In the genomic region with DNA sequence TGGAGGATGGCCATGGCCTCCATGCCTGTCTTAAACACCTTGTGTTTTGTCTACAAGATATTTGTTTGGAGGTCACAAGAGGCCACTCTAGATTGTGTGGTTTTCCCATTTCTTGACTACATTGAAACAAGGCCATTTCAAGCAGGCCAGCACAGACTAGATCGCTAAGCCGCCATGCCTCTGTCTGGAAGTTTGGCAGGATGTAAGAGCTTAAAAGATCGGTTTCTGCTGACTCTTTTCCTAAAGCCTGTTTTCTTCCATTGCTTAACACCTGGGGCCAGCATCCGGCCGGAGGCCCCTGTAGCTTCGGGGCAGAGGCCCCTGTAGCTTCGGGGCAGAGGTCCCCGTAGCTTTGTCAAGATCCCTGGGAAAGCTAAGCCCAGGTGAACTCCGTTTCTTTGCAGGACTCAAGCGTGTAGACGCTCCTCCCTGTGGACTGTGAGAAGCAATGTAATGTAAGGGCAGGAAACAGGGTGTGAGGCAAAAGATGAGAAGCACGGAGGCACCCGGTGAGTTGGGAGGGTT, we compare ENCODE assay signal across 10 mouse cellular contexts.
A peak's percentile ranks its signal among the peaks of the same experiment; 100 is the strongest.
DNase-seq lines count a peak whose midpoint lies in the region; ATAC-seq and TF ChIP-seq lines count a peak whose summit lies in the region.
"Had no signal": no experiment of that assay in that cellular context is flagged by ENCODE, and none has a peak within 500 bp of the region (broad histone marks: within the 10 kb centered on the region; RNA-seq: fewer than 3 reads in every experiment).

No protein-coding gene starts in this region.

- peaks cover 5% of the 10 kb centered on the region for H3K27me3 ChIP-seq in midbrain, embryonic 10.5 days (ENCODE audit: low read depth, poor library complexity, severe bottlenecking)
- no peaks in the 10 kb centered on the region for H3K27me3 ChIP-seq in midbrain, embryonic 11.5 days (ENCODE audit: control insufficient read depth, insufficient read depth, low read length)
- no peaks in the 10 kb centered on the region for H3K27me3 ChIP-seq in limb, embryonic 13.5 days
- H3K27me3 ChIP-seq in stomach, embryonic 16.5 days (ENCODE audit: control insufficient read depth, insufficient read depth, low read length): no peaks in the 10 kb centered on the region

- ATAC-seq in midbrain, embryonic 11.5 days (ENCODE audit: low FRiP score): no peak
- ATAC-seq in limb, embryonic 13.5 days (ENCODE audit: low FRiP score, low read depth): peak; percentile 45
- 0 out of 2 replicates have a peak, but pooled peaks have one; percentile 3 for ATAC-seq in stomach, embryonic 16.5 days (ENCODE audit: insufficient read depth, low FRiP score)

- H3K27ac ChIP-seq in gastrocnemius, adult 2 months: peak overlapping the region; percentile 90
- H3K27ac ChIP-seq in midbrain, embryonic 10.5 days (replicated peaks): peak overlapping the region; percentile 49
- no peak overlapping the region for H3K27ac ChIP-seq in midbrain, embryonic 11.5 days (ENCODE audit: low read depth, low read length)
- peak overlapping the region; percentile 67 for H3K27ac ChIP-seq in limb, embryonic 13.5 days
- peak overlapping the region; percentile 86 for H3K27ac ChIP-seq in stomach, embryonic 16.5 days (ENCODE audit: low read length)
- H3K27ac ChIP-seq: forebrain, embryonic 15.5 days had no signal

- H3K9me3 ChIP-seq in midbrain, embryonic 10.5 days (replicated peaks): no peaks in the 10 kb centered on the region
- no peaks in the 10 kb centered on the region for H3K9me3 ChIP-seq in midbrain, embryonic 11.5 days (ENCODE audit: control insufficient read depth, low read length)
- H3K9me3 ChIP-seq in limb, embryonic 13.5 days: no peaks in the 10 kb centered on the region
- no peaks in the 10 kb centered on the region for H3K9me3 ChIP-seq in stomach, embryonic 16.5 days (replicated peaks; ENCODE audit: control insufficient read depth, low read length)
- H3K9me3 ChIP-seq: forebrain, embryonic 15.5 days had no signal

- TF ChIP-seq CTCF in gastrocnemius, adult 2 months (IDR thresholded peaks at IDR 0.05): no peak

- H3K4me2 ChIP-seq in midbrain, embryonic 11.5 days: no peak overlapping the region
- peak overlapping the region; percentile 52 for H3K4me2 ChIP-seq in limb, embryonic 13.5 days (replicated peaks)
- H3K4me2 ChIP-seq in stomach, embryonic 16.5 days (ENCODE audit: low read depth, low read length): peak overlapping the region; percentile 55
- H3K4me2 ChIP-seq: forebrain, embryonic 15.5 days had no signal

- peaks cover 60% of the 10 kb centered on the region for H3K4me1 ChIP-seq in midbrain, embryonic 10.5 days
- H3K4me1 ChIP-seq in midbrain, embryonic 11.5 days (ENCODE audit: control insufficient read depth, insufficient read depth, low read length): peaks cover 28% of the 10 kb centered on the region
- H3K4me1 ChIP-seq in limb, embryonic 13.5 days: peaks cover 25% of the 10 kb centered on the region
- H3K4me1 ChIP-seq in stomach, embryonic 16.5 days (ENCODE audit: control insufficient read depth, insufficient read depth, low read length): peaks cover 17% of the 10 kb centered on the region

- H3K36me3 ChIP-seq in midbrain, embryonic 10.5 days: no peaks in the 10 kb centered on the region
- no peaks in the 10 kb centered on the region for H3K36me3 ChIP-seq in midbrain, embryonic 11.5 days (ENCODE audit: control insufficient read depth, insufficient read depth, low read length)
- H3K36me3 ChIP-seq in limb, embryonic 13.5 days: no peaks in the 10 kb centered on the region
- no peaks in the 10 kb centered on the region for H3K36me3 ChIP-seq in stomach, embryonic 16.5 days (ENCODE audit: control insufficient read depth, insufficient read depth, low read length)
- H3K36me3 ChIP-seq: forebrain, embryonic 15.5 days had no signal

- intact Hi-C loops in gastrocnemius, adult 2 months (cut with DNase I): loop anchor here (5.0 kb wide), 3 partner anchors 35 to 85 kb away; no protein-coding TSS in a partner anchor

- no peak overlapping the region for H3K9ac ChIP-seq in midbrain, embryonic 11.5 days (ENCODE audit: low read length)
- 0 out of 2 replicates have a peak overlapping the region, but pooled peaks have one; percentile 27 for H3K9ac ChIP-seq in limb, embryonic 13.5 days
- H3K9ac ChIP-seq in stomach, embryonic 16.5 days (ENCODE audit: low read length): peak overlapping the region; percentile 56; the same call in 1 of the 2 replicates
- H3K9ac ChIP-seq: forebrain, embryonic 15.5 days had no signal

- peak; percentile 39 for DNase-seq in gastrocnemius, adult 2 months
- DNase-seq in gastrocnemius, postnatal 25 days: no peak
- no peak for DNase-seq in midbrain, embryonic 10.5 days (ENCODE audit: low spot score)
- no peak for DNase-seq in midbrain, embryonic 11.5 days (ENCODE audit: low spot score, missing footprints)
- no peak for DNase-seq in gastrocnemius, adult 18-20 months (ENCODE audit: low spot score)
- DNase-seq in layer of hippocampus, adult 8-10 months (ENCODE audit: low spot score in 2 of 2): no peak
- DNase-seq: cerebellum, adult 11-12 months had no signal

- peak overlapping the region; percentile 63 for H3K4me3 ChIP-seq in gastrocnemius, adult 2 months
- no peak overlapping the region for H3K4me3 ChIP-seq in midbrain, embryonic 10.5 days
- H3K4me3 ChIP-seq in midbrain, embryonic 11.5 days (ENCODE audit: low read depth, low read length): no peak overlapping the region
- peak overlapping the region; percentile 10; the same call in 1 of the 2 replicates for H3K4me3 ChIP-seq in limb, embryonic 13.5 days
- peak overlapping the region; percentile 11; the same call in 1 of the 2 replicates for H3K4me3 ChIP-seq in stomach, embryonic 16.5 days (replicated peaks; ENCODE audit: low read length)
- H3K4me3 ChIP-seq: forebrain, embryonic 15.5 days had no signal

- WGBS in midbrain, embryonic 10.5 days: 47% methylated on average over 13 of the region's 13 CpGs
- 42% methylated on average over 13 of the region's 13 CpGs for WGBS in midbrain, embryonic 11.5 days
- WGBS in limb, embryonic 13.5 days: 21% methylated on average over 13 of the region's 13 CpGs
- WGBS in stomach, embryonic 16.5 days: 17% methylated on average over 13 of the region's 13 CpGs

Comparison
In these comparisons a context has a peak if more than half of its experiments do, and no peak if none do; other contexts are left out.
1. H3K4me3 ChIP-seq: peak in gastrocnemius, adult 2 months (single experiment), limb, embryonic 13.5 days (single experiment) and stomach, embryonic 16.5 days (single experiment); none in midbrain, embryonic 10.5 days (single experiment) and midbrain, embryonic 11.5 days (single experiment).